Mouse (Mus musculus) bone marrow, adult 2 months (tissue): ENCODE results near the gene Vps26c.

Experiments
- CTCF ChIP-seq: fragments of 200-500 bp; IDR thresholded peaks from 2 replicates; pipeline ENCODE4 v1.5.1; 2011; ENCODE audit warnings: low read length, control low read depth; ENCODE audit not compliant: control insufficient read depth, insufficient read depth
- POLR2A ChIP-seq: fragments of 200-500 bp; IDR thresholded peaks from 2 replicates; pipeline ENCODE4 v1.6.1; 2011; ENCODE audit warnings: low read depth, mild to moderate bottlenecking, control low read depth, low read length, borderline replicate concordance; ENCODE audit not compliant: control insufficient read depth

DNA sequence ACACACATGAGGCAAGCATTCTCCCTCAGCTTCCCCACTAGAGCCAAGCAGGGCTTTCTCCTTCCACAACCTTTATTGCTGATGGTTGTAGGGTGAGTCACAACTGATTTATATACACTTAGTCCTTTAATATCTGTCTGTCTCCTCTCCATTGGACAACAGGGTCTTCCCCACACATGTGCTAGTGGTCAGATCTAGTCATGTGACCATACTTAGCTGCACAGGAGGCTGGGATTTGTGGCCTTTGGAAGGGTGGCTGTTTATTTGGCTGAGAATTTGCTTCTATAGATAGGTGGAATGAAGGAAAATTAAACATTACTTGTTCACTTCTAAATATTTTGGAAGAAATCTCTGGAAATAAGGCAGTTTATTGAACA, 48.1 kb upstream of the Vps26c start:
- no peak for TF ChIP-seq CTCF
- TF ChIP-seq POLR2A, result no peak
